Mouse (Mus musculus) neural tube, embryonic 14.5 days (tissue): Measurements from ENCODE around the gene Cuedc1. TPM values are rescaled to one million over a fixed set of nuclear protein-coding genes. Genes with fewer than 3 reads are reported as not detected.
A peak's percentile ranks its signal among the peaks of the same experiment; 100 is the strongest.

Experiments used
- ATAC-seq: fragments of 200-750 bp; cut with Nextera tagmentation; 2 replicates; pipeline ENCODE4 v1.8.0; 2017; ENCODE audit warnings: low read depth, mild to moderate bottlenecking, moderate TSS enrichment, moderate library complexity
- H3K27ac ChIP-seq: fragments of 300-500 bp; sonication (generic); 2 replicates; pipeline ENCODE4 v1.5.1; 2014; ENCODE audit warnings: low read depth, mild to moderate bottlenecking, control low read depth, low read length, moderate library complexity, mixed read lengths
- H3K27me3 ChIP-seq: fragments of 300-500 bp; sonication (generic); 2 replicates; pipeline ENCODE4 v1.6.1; 2014; ENCODE audit warnings: low read length; ENCODE audit not compliant: control insufficient read depth, insufficient read depth
- H3K36me3 ChIP-seq: fragments of 300-500 bp; sonication (generic); 2 replicates; pipeline ENCODE4 v1.6.1; 2014; ENCODE audit warnings: low read length, mixed read lengths; ENCODE audit not compliant: control insufficient read depth, insufficient read depth
- H3K4me1 ChIP-seq: fragments of 300-500 bp; sonication (generic); 2 replicates; pipeline ENCODE4 v1.6.1; 2014; ENCODE audit warnings: low read length; ENCODE audit not compliant: control insufficient read depth, insufficient read depth
- H3K4me2 ChIP-seq: fragments of 300-500 bp; sonication (generic); 2 replicates; pipeline ENCODE4 v1.6.1; 2014; ENCODE audit warnings: mild to moderate bottlenecking, low read depth, low read length, control low read depth
- H3K4me3 ChIP-seq: fragments of 300-500 bp; sonication (generic); 2 replicates; pipeline ENCODE4 v1.5.1; 2014; ENCODE audit warnings: low read depth, low read length, control low read depth, mixed read lengths
- H3K9ac ChIP-seq: fragments of 300-500 bp; sonication (generic); replicated peaks from 2 replicates; pipeline ENCODE4 v1.6.1; 2014; ENCODE audit warnings: low read depth, mild to moderate bottlenecking, control low read depth, low read length, mixed read lengths
- H3K9me3 ChIP-seq: fragments of 300-500 bp; sonication (generic); 2 replicates; pipeline ENCODE4 v1.6.1; 2016; ENCODE audit warnings: low read length; ENCODE audit not compliant: control insufficient read depth
- WGBS: fragments of 180-500 bp; shearing (Covaris S2); extraction: QIAGEN DNeasy Blood & Tissue Kit; methylation state at CpG from one replicate; pipeline ENCODE4 v1.1.7; 2014; 5-methylcytosine and 5-hydroxymethylcytosine counted together
- polyA plus RNA-seq: library from polyadenylated mRNA; unstranded; fragments of >200 nt; fragmentation: Nextera tagmentation; extraction: Ambion mirVana; gene quantifications from 2 replicates; pipeline ENCODE4 v1.2.1, GENCODE M21; 2014

The Cuedc1 gene
- polyA plus RNA-seq, 1 experiment from 2014 or later, result 38.3 TPM

- H3K9me3 ChIP-seq, result no peaks in the 10 kb centered on the region
- H3K27me3 ChIP-seq, result no peaks in the 10 kb centered on the region
- H3K4me2 ChIP-seq, result no peak overlapping the region
- no peaks in the 10 kb centered on the region for H3K36me3 ChIP-seq
- H3K9ac ChIP-seq, result no peak overlapping the region
- no peak overlapping the region for H3K4me3 ChIP-seq
- H3K27ac ChIP-seq, result no peak overlapping the region
- no peak for ATAC-seq
- WGBS, result 58% methylated on average over 7 of the region's 7 CpGs
- peaks cover 26% of the 10 kb centered on the region for H3K4me1 ChIP-seq
These were observed 37.4 kb downstream of the Cuedc1 start for GRCm38 (mm10) chr11:88135218-88135617.

GRCm38 (mm10) chr11:88137814-88138425 lies 40.1 kb downstream of the Cuedc1 start:
- no peak for ATAC-seq
- Histone ChIP-seq H3K27me3 (no peaks in the 10 kb centered on the region), H3K4me1 (peaks cover 43% of the 10 kb centered on the region), H3K27ac (peak overlapping the region; percentile 85), H3K36me3 (no peaks in the 10 kb centered on the region), H3K4me3 (no peak overlapping the region), H3K9me3 (no peaks in the 10 kb centered on the region), H3K4me2 (no peak overlapping the region), H3K9ac (no peak overlapping the region)
- 56% methylated on average over 12 of the region's 12 CpGs for WGBS

GRCm38 (mm10) chr11:88139256-88139861 lies 41.5 kb downstream of the Cuedc1 start:
- Histone ChIP-seq H3K4me1 (peaks cover 43% of the 10 kb centered on the region), H3K9me3 (no peaks in the 10 kb centered on the region), H3K4me2 (peak overlapping the region; percentile 32), H3K27me3 (no peaks in the 10 kb centered on the region), H3K36me3 (no peaks in the 10 kb centered on the region), H3K27ac (peak overlapping the region; percentile 85), H3K4me3 (no peak overlapping the region), H3K9ac (peak overlapping the region; percentile 51)
- 4% methylated on average over 20 of the region's 20 CpGs for WGBS
- ATAC-seq, result peak; percentile 62

DNA sequence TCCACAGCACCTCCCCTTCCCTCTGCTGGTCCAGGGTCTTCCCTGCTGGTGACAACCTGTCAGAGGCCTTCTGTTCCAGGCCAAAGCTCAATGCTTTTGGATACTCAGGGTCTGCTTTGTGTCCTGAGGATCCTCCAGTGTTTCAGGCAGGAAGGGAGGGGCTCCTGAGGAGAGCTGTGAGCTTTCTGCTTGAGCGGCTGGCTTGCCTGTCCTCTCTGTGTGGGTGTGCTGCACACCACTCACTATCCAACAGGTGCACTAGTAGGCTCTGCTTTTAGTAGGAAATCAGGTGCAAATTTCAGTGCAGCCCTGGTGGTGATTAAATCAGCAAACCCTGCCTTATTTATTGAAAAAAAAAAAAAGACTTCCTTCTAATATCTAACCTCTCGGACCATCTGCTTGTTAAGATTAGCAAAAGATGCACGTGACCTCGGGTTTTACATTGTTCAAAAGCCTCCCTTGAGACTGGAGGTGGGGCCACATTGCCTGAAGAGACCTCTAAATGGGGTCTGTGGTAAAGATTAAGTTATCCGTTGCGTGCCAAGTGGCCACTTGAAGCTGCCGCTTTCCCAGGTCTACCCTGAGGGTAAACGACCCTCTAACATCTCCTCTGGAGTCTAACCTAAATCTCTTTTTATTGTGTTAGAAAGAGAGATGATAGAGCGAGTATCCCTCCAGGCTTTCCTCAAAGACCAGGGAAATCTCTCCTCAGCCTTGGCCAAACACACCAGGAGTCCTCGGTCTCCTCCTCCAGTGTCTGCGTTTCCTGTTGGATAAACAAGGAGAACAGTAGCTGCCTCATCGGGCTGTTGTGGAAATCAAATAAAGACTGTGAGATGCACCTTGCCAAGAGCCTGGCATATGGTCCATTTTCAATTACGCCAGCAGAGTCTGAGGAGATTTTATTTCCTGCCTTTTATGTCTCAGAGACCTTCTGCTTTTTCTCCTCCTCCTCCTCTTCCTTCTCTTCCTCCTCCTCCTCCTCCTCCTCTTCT lies 42.5 kb downstream of the Cuedc1 start:
- 15% methylated on average over 13 of the region's 13 CpGs for WGBS
- Histone ChIP-seq H3K36me3 (no peaks in the 10 kb centered on the region), H3K4me2 (no peak overlapping the region), H3K4me3 (no peak overlapping the region), H3K9me3 (no peaks in the 10 kb centered on the region), H3K9ac (peak overlapping the region; percentile 51; the same call in 1 of the 2 replicates), H3K27ac (peak overlapping the region; percentile 85), H3K27me3 (no peaks in the 10 kb centered on the region), H3K4me1 (peaks cover 42% of the 10 kb centered on the region)
- ATAC-seq, result no peak

DNA sequence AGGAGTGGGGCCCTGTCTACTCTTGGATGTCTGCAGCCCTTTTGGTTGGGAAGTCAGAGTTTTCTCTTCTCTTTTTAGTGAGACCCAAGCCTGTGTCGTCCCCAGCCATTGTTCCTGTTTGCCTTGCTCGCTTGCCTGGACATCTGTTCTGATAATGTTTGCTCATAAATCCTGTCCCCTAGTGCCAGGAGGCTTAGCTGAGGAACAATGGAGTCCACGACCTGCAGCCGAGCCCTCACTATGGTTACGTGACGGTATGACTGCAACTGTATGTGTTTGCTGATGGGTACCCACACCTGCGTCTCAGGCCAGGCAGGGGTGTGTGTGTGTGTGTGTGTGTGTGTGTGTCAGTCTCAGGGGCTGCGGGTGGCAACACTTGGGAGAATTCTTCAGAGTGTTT lies 44.5 kb downstream of the Cuedc1 start:
- H3K27ac ChIP-seq, result peak overlapping the region; percentile 78
- no peaks in the 10 kb centered on the region for H3K27me3 ChIP-seq
- ATAC-seq, result peak; percentile 30
- no peaks in the 10 kb centered on the region for H3K9me3 ChIP-seq
- H3K4me1 ChIP-seq, result peaks cover 45% of the 10 kb centered on the region
- WGBS, result 7% methylated on average over 8 of the region's 8 CpGs
- H3K4me3 ChIP-seq, result no peak overlapping the region
- H3K4me2 ChIP-seq, result no peak overlapping the region
- H3K9ac ChIP-seq, result no peak overlapping the region
- no peaks in the 10 kb centered on the region for H3K36me3 ChIP-seq

DNA sequence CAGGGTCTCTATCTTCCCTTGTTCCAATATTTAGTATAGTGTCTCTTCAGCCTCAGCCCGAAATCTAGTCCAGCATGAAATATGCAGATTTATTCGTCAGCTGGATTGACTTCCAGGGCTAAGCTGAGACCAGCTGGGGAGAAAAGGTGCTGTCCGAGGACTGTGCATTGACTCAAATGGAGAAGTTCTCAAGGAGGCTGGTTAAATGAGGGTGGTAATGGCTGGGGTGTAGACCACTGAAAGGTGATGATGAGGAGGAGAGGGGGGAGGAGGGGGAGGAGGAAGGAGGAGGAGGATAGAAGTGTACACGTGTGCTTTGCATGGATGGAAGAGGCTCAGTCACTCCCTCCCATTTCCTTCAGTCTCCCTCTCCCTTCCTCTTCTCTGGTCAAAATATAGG lies 46.2 kb downstream of the Cuedc1 start:
- no peak overlapping the region for H3K9ac ChIP-seq

GRCm38 (mm10) chr11:88145214-88146006 lies 47.6 kb downstream of the Cuedc1 start:
- Histone ChIP-seq H3K27me3 (no peaks in the 10 kb centered on the region), H3K4me3 (no peak overlapping the region), H3K4me2 (no peak overlapping the region), H3K9me3 (no peaks in the 10 kb centered on the region), H3K9ac (no peak overlapping the region), H3K27ac (no peak overlapping the region), H3K4me1 (peaks cover 29% of the 10 kb centered on the region), H3K36me3 (no peaks in the 10 kb centered on the region)
- ATAC-seq, result no peak
- WGBS, result 89% methylated on average over 13 of the region's 13 CpGs

More for the DNA sequence above, 46.2 kb downstream of the Cuedc1 start:
- 35% methylated on average over 4 of the region's 4 CpGs for WGBS
- Histone ChIP-seq H3K4me2 (no peak overlapping the region), H3K4me1 (peaks cover 38% of the 10 kb centered on the region), H3K36me3 (no peaks in the 10 kb centered on the region), H3K4me3 (no peak overlapping the region), H3K27ac (no peak overlapping the region), H3K9me3 (no peaks in the 10 kb centered on the region), H3K27me3 (no peaks in the 10 kb centered on the region)
- ATAC-seq, result no peak

- H3K27me3 ChIP-seq, result no peaks in the 10 kb centered on the region
- 66% methylated on average over 12 of the region's 12 CpGs for WGBS
- H3K9me3 ChIP-seq, result no peaks in the 10 kb centered on the region
- H3K4me3 ChIP-seq, result no peak overlapping the region
- no peak overlapping the region for H3K4me2 ChIP-seq
- H3K4me1 ChIP-seq, result peaks cover 21% of the 10 kb centered on the region
- H3K9ac ChIP-seq, result no peak overlapping the region
- H3K36me3 ChIP-seq, result no peaks in the 10 kb centered on the region
- no peak for ATAC-seq
- H3K27ac ChIP-seq, result peak overlapping the region; percentile 29
These were observed 48.6 kb downstream of the Cuedc1 start for GRCm38 (mm10) chr11:88146264-88147060.
